Comparison of ENCODE assay signal across 1 mouse cellular context in the genomic region with DNA sequence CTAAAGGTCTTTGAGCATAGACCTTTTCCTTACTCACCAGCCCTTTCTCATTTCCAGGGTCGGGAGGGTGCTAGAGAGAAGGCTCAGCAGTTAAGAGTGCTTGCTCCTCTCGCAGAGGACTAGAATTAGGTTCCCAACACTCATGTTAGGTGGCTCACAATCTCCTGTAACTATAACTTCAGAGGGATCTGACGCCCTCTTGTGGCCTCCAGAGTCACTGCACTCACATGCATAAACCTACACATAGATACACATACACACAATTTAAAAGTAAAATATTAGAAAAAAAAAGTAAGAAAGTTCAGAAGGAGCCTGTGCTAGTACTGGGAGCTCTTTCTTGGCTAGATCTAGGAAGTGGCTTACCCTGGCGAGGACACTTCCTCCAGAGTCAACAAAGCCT.
TF ChIP-seq lines count a peak whose summit lies in the region.

No protein-coding gene starts in this region.

TF ChIP-seq in CH12.LX, 34 proteins besides CTCF, POLR2A, EP300 and RAD21 (continued from another document):
- TF ChIP-seq HCFC1 (IDR thresholded peaks at IDR 0.05; ENCODE audit: low read depth, low read length) (no peak), UBTF (IDR thresholded peaks at IDR 0.05; ENCODE audit: low read depth, low read length) (no peak), KAT2A (IDR thresholded peaks at IDR 0.05; ENCODE audit: insufficient replicate concordance, low read length) (no peak)
